Mouse (Mus musculus): ENCODE results near the gene Inpp4b. TPM values are rescaled to one million over a fixed set of nuclear protein-coding genes. Genes with fewer than 3 reads are reported as not detected.

Gene Inpp4b
- polyA plus RNA-seq, 1 experiment from 2014 or later, result 5.6 TPM

DNA sequence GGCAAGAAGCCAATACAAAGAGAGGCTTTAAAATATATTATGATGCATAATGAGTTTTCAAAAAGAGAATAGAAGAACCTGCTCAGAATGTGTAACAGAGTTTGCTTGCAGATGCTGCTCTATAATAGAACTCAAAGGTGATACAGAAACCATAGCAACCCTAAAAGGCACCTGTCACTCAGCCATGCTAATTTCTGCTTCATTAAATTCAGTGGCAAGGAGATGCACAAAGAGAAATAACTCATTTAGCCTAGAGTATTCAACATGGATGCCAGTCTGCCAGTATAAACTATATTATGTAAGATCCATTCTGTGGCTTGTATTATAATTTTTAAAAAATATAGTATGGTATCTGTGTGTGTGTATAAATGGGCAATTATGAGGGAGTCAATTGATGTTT lies 807.9 kb downstream of the Inpp4b start:
- no peaks in the 10 kb centered on the region for H3K36me3 ChIP-seq
- H3K9ac ChIP-seq, result no peak overlapping the region
- no peak overlapping the region for H3K4me3 ChIP-seq
- H3K27me3 ChIP-seq (replicated peaks), result no peaks in the 10 kb centered on the region
- ATAC-seq (ENCODE audit: low FRiP score, low read depth), result no peak
- H3K27ac ChIP-seq, result no peak overlapping the region
- H3K9me3 ChIP-seq, result no peaks in the 10 kb centered on the region
- H3K4me1 ChIP-seq, result no peaks in the 10 kb centered on the region
- no peak overlapping the region for H3K4me2 ChIP-seq (replicated peaks)

DNA sequence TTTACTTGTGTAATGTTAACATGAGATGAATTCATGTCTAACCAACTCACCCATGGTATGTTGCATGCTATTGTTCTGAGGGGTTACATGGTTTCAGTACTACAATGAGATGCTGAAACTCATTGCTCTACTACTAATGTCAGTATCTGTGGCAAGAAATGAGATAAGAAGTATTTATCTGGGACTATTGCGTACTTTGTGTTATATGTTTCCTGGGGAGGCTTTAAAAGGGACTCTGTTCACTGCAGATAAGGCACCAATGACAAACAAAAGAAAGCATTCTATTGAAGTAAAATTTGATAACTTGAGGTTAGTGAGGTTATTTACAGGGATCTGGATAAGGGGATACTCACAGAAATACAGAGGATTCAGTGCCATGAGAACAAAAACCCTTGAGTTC lies 815.6 kb downstream of the Inpp4b start:
- no peaks in the 10 kb centered on the region for H3K4me1 ChIP-seq
- H3K27ac ChIP-seq, result no peak overlapping the region
- H3K27me3 ChIP-seq (replicated peaks), result no peaks in the 10 kb centered on the region
- H3K4me3 ChIP-seq, result no peak overlapping the region
- WGBS, result 88% methylated on average over 1 of the region's 1 CpGs
- no peaks in the 10 kb centered on the region for H3K9me3 ChIP-seq
- no peaks in the 10 kb centered on the region for H3K36me3 ChIP-seq
- no peak overlapping the region for H3K9ac ChIP-seq
- ATAC-seq (ENCODE audit: low FRiP score, low read depth), result no peak
- no peak overlapping the region for H3K4me2 ChIP-seq (replicated peaks)
